Mouse (Mus musculus) left cerebral cortex, adult 2 months (tissue): ENCODE results near the gene Simc1. TPM values are rescaled to one million over a fixed set of nuclear protein-coding genes. Genes with fewer than 3 reads are reported as not detected.

Source experiments
- DNase-seq, 2 experiments: peaks; one replicate each; pipeline ENCODE4 v3.0.0; 2021 to 2022; ENCODE audit warnings: low spot score in 2 of 2, mixed read lengths in 1 of 2; ENCODE audit errors: extremely low spot score in 1 of 2
- H3K27ac ChIP-seq: fragments of 200-600 bp; 2 replicates; pipeline ENCODE4 v1.8.1; 2022
- H3K4me3 ChIP-seq: fragments of 200-600 bp; 2 replicates; pipeline ENCODE4 v1.8.1; 2022
- CTCF ChIP-seq: fragments of 200-600 bp; IDR thresholded peaks from 2 replicates; pipeline ENCODE4 v1.8.1; 2022; ENCODE audit warnings: antibody characterized with exemption, mild to moderate bottlenecking, moderate library complexity
- intact Hi-C: fragments of 180-260 bp; cut with DNase I; formaldehyde crosslinking; loops from one replicate; pipeline ENCODE4 v1.15.1; 2025
- total RNA-seq, 2 experiments: library from RNA; stranded (reverse); gene quantifications; 2 replicates each; pipeline ENCODE4 v1.2.3; 2021

Gene Simc1
- total RNA-seq, 2 experiments from 2014 or later = 16.0 TPM

DNA sequence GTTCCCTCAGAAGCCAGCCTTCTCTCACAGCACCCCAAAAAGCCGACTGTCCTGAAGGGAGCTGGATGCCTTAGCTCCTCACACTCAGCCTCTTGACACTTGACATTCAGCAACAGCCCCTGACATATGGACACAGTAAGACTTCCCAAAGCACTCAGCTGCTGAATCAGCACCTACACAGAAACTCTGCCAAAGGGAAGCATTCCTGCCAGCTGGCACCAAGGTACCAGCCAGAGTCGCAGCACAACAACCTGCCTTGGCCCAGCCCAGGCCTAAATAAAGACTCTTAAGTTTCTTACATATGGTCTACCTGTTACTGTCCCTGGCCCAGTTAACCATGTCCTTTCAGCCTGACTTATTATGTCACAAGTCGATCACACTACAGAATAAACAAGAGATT, 53.2 kb downstream of the Simc1 start:
- TF ChIP-seq CTCF = no peak
- no peak overlapping the region for H3K4me3 ChIP-seq
- intact Hi-C loops = no loop called here
- no peak overlapping the region for H3K27ac ChIP-seq
- DNase-seq = no peak

DNA sequence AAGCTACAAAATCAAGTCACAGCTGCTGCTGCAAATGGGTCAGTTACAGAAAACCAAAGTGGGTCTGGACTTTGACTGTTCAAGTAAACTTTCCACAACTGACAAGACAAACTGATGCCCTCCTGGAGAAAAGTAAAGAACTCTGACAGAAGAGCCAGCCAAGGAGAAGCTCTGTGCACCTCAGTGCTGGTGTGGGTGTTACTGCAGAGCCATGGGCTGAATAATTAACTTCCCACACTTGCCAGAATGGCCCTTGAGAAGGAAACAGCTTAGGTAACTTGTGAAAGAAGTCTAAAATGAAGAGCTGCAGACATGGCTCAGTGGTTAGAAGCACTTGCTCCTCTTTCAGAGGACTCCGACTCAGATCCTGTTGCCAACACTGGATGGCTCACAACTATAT, 54.1 kb downstream of the Simc1 start:
- intact Hi-C loops = no loop called here
- Histone ChIP-seq H3K27ac (0 out of 2 replicates have a peak overlapping the region, but pooled peaks have one; percentile 36), H3K4me3 (no peak overlapping the region)
- TF ChIP-seq CTCF = no peak
- DNase-seq = no peak

DNA sequence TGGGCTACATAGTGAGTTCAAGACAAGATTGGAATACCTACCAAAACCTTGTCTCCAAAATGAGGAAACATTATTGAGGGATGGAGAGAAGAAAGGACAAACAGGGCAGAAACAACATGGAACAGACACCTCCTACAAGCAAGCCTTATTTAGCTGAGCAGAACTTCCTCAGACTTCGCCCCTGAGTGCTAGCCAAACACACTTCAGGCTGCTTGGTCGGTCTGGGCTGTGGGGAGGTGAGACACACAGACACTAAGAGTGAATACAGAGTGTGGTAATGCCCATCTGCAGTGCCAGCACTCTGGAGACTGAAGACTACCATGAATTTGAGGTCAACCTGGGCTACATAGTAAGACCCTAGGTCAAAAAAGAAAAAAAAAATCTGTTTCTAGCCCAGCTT, 56.1 kb downstream of the Simc1 start:
- Histone ChIP-seq H3K27ac (no peak overlapping the region), H3K4me3 (no peak overlapping the region)
- intact Hi-C loops = no loop called here
- no peak for DNase-seq
- TF ChIP-seq CTCF = no peak

DNA sequence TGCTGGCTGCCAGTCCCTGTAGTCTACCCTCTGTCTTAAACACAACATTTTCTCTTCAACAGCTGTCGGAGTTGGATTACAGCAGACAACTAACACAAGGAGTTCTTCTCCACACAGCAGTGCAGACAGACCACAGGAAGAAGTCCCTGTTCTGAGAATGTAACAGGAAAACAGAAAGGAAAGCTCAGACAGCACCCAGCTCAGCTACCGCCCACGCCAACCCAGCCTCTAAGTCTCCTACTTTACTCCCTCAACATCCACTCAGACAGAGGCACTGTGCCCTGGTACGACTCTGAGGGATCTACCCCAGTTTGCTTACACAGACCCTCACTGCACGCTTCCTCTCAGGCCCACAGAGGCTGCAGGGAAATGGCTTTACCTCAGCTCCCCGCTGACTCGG, 57.0 kb downstream of the Simc1 start:
- intact Hi-C loops = no loop called here
- H3K4me3 ChIP-seq = no peak overlapping the region
- no peak overlapping the region; the same call in 1 of the 2 replicates for H3K27ac ChIP-seq
- DNase-seq = no peak
- no peak for TF ChIP-seq CTCF

DNA sequence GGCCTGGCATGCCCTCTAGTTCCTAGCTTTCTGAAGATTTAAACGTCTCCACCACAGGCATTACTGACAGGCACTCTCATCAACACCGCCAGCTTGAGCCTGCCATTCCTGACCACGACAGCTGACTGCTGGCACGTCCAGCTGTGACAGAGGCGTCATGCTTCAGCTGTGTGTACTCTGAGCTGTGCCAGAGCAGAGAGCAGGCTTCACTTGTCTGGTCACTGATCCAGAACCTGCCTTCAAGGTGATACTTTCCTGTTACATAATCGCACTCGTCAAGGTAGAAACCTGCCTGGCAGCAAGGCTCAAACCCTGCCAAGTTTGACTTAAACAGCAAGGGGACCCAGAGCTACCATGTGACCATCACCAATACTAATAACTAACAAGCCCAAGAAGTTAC, 59.0 kb downstream of the Simc1 start:
- no peak overlapping the region for H3K4me3 ChIP-seq
- intact Hi-C loops = no loop called here
- H3K27ac ChIP-seq = no peak overlapping the region
- no peak for DNase-seq
- TF ChIP-seq CTCF = no peak

DNA sequence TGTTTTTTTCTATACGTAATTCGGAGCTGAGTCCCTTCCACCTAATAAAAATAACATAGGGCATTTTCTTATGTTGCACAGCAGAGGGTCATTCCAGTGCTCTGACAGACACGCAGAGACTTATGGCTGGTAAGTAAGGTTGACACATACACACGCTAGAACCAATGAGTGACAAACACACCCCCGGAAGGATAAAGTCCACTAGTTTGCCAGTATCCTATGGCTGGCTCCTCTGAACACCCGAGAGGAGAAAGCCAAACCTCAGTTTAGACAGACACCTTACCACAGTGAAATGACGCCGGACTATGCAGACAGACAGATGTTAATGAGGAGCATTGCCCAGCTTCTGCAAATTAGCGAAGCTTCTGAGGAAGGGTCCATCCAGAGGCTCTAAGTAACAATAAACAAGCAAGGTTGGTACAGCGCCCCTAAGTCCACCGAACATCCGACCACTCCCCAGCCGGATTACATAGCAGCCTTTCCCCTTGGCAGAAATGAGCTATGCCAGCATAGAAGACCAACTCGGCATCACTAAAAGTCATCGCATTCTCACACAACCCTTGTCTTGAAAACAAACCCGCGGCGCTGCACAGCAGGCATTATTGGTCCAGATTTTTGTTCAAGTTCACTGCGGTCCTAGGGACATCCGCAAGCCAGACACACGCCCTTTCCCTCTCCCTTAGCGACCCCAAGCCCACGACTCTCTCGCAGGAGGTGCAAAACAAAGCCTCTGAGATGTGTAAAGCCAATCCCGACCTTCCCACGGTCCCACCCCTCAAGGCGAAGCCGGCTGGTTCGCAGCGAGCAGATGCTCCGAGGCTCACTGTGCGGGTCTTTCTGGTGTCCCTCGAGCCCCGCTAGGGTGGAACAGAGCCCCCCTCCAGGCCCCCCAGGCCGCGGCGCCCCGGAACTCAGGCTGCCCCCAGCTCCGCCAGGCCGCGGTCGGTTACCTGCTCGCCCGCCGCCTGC, 60.9 kb downstream of the Simc1 start:
- Histone ChIP-seq H3K27ac (peak overlapping the region; percentile 90), H3K4me3 (peak overlapping the region; percentile 90)
- no peak for TF ChIP-seq CTCF
- intact Hi-C loops = loop anchor here (1.0 to 5.0 kb wide), 3 partner anchors 10 to 97 kb away; partner anchors contain the start of genes Higd2a, Nop16 and Thoc3
- DNase-seq = no peak

- peak within 1 kb of the TSS; percentile 90 for H3K27ac ChIP-seq
- intact Hi-C loops = loop anchor here (1.0 to 5.0 kb wide), 2 partner anchors 9 to 98 kb away; partner anchors contain the start of gene Thoc3
- peak; percentile 93 to 95 for DNase-seq
- peak within 1 kb of the TSS; percentile 90 for H3K4me3 ChIP-seq
- no peak for TF ChIP-seq CTCF
Observed at GRCm38 (mm10) chr13:54565201-54565581, 61.6 kb downstream of the Simc1 start, which contains the start of gene 4833439L19Rik. Gene 4833439L19Rik, minus strand, starts transcription at chr13:54565435.

- TF ChIP-seq CTCF = peak; percentile 68
- peak overlapping the region; percentile 90; the same call in 1 of the 2 replicates for H3K27ac ChIP-seq
- DNase-seq = peak; percentile 43 to 48
- H3K4me3 ChIP-seq = peak overlapping the region; percentile 90
- intact Hi-C loops = loop anchor here (1.0 to 5.0 kb wide), 2 partner anchors 9 to 98 kb away; partner anchors contain the start of gene Thoc3
Observed at GRCm38 (mm10) chr13:54565594-54566345, 62.2 kb downstream of the Simc1 start.

- no peak overlapping the region for H3K4me3 ChIP-seq
- intact Hi-C loops = loop anchor here (5.0 kb wide), 1 partner anchor 101 kb away; the partner anchor contains the start of gene Thoc3
- no peak overlapping the region for H3K27ac ChIP-seq
- no peak for TF ChIP-seq CTCF
- no peak for DNase-seq
Observed at GRCm38 (mm10) chr13:54568380-54568779, 64.8 kb downstream of the Simc1 start.

DNA sequence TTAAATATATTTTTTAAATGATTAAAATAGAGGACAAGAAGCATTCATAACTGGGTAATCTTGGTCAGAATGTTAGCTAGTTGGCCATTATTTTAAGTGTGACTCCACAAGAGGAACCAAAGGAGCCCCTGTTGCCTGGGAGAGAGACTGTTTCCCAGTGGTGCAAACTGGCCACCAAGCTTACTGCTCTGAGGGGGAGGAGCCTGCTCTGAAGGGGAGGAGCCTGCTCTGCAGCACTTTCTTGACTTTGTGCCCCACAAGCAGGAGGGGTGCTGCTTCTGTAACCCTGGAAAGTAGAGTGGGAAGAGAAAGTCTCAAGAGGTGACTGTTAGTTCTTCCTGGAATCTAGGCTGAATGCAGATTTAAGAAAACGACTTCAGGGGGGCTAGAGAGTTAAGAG, 65.7 kb downstream of the Simc1 start:
- DNase-seq = no peak
- no peak for TF ChIP-seq CTCF
- intact Hi-C loops = loop anchor here (5.0 kb wide), 1 partner anchor 102 kb away; the partner anchor contains the start of gene Thoc3
- no peak overlapping the region for H3K4me3 ChIP-seq
- H3K27ac ChIP-seq = no peak overlapping the region

GRCm38 (mm10) chr13:54570736-54571135, 67.2 kb downstream of the Simc1 start:
- H3K4me3 ChIP-seq = no peak overlapping the region
- TF ChIP-seq CTCF = no peak
- DNase-seq = no peak
- intact Hi-C loops = loop anchor here (5.0 kb wide), 1 partner anchor 323 kb away; no protein-coding TSS in a partner anchor
- H3K27ac ChIP-seq = no peak overlapping the region
